In the genomic region with DNA sequence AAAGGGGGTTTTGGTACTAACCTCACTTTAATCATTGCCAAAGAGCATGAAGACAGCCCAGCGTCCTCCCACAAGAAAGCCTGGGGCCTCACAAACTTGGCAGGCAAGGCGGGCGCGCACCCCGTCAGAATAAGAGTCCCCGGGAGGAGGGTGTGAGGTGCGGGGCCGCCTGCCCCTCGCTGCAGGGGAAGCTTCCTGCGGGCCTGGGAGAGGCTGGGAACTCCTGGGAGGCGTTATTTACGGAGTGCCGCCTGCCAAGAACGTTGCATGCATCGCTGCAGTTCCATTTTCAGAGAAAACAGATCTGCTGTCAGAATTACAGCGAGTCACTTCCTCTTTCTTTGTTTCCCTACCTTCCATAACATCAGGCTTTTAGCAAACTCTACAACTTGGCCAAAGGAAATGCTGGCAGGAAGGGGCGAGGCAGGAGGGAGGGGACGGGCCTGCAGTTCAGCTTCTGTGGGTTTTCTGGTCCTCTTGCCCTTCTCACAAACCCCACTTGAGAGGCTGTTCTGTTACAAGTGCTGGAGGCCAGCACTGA, we compare ENCODE assay signal across 8 mouse cellular contexts.
DNase-seq lines count a peak whose midpoint lies in the region; ATAC-seq lines count a peak whose summit lies in the region.

No protein-coding gene starts in this region.

- peak overlapping the region; percentile 81 for H3K9ac ChIP-seq in heart, embryonic 14.5 days (ENCODE audit: low read length)
- H3K9ac ChIP-seq in liver, embryonic 12.5 days = peak overlapping the region; percentile 75
- H3K9ac ChIP-seq in stomach, embryonic 14.5 days (replicated peaks; ENCODE audit: low read depth, low read length) = peak overlapping the region; percentile 44

- no peaks in the 10 kb centered on the region for H3K27me3 ChIP-seq in heart, embryonic 14.5 days (ENCODE audit: control insufficient read depth, insufficient read depth, low read length)
- no peaks in the 10 kb centered on the region for H3K27me3 ChIP-seq in liver, embryonic 12.5 days (replicated peaks)
- H3K27me3 ChIP-seq in stomach, embryonic 14.5 days (ENCODE audit: control insufficient read depth, insufficient read depth, low read length) = no peaks in the 10 kb centered on the region

- ATAC-seq in heart, embryonic 14.5 days (ENCODE audit: insufficient number of reproducible peaks, insufficient read depth, low FRiP score, low read depth) = peak; percentile 86
- ATAC-seq in liver, embryonic 12.5 days = peak; percentile 84
- ATAC-seq in stomach, embryonic 14.5 days (ENCODE audit: insufficient number of reproducible peaks, insufficient read depth, low FRiP score, low read depth) = peak; percentile 86

- peak overlapping the region; percentile 96 for H3K27ac ChIP-seq in heart, embryonic 14.5 days (replicated peaks in 1 of 2; ENCODE audit: control insufficient read depth in 1 of 2, insufficient read depth in 1 of 2, low read depth in 2 of 2, low read length in 2 of 2)
- H3K27ac ChIP-seq in liver, embryonic 12.5 days = peak overlapping the region; percentile 85
- peak overlapping the region; percentile 100 for H3K27ac ChIP-seq in stomach, embryonic 14.5 days (ENCODE audit: low read length)

- peak overlapping the region; percentile 46 to 48 for H3K4me3 ChIP-seq in heart, embryonic 14.5 days (ENCODE audit: control insufficient read depth in 1 of 2, insufficient read depth in 1 of 2, low read depth in 1 of 2, low read length in 2 of 2)
- H3K4me3 ChIP-seq in liver, embryonic 12.5 days = peak overlapping the region; percentile 64
- peak overlapping the region; percentile 37 for H3K4me3 ChIP-seq in stomach, embryonic 14.5 days (ENCODE audit: low read depth, low read length)

- H3K9me3 ChIP-seq in heart, embryonic 14.5 days (ENCODE audit: control insufficient read depth, low read length) = no peaks in the 10 kb centered on the region
- no peaks in the 10 kb centered on the region for H3K9me3 ChIP-seq in liver, embryonic 12.5 days (replicated peaks)
- H3K9me3 ChIP-seq in stomach, embryonic 14.5 days (ENCODE audit: control insufficient read depth, low read depth, low read length) = no peaks in the 10 kb centered on the region

- peak overlapping the region; percentile 87 for H3K4me2 ChIP-seq in heart, embryonic 14.5 days (ENCODE audit: low read length)
- peak overlapping the region; percentile 91 for H3K4me2 ChIP-seq in liver, embryonic 12.5 days
- H3K4me2 ChIP-seq in stomach, embryonic 14.5 days (replicated peaks; ENCODE audit: low read depth, low read length) = peak overlapping the region; percentile 60

- WGBS in heart, embryonic 14.5 days = 1% methylated on average over 18 of the region's 18 CpGs
- WGBS in liver, embryonic 12.5 days (ENCODE audit: insufficient replicate concordance) = under 1% methylated on average over 18 of the region's 18 CpGs
- WGBS in stomach, embryonic 14.5 days = 0% methylated on average over 18 of the region's 18 CpGs

- DNase-seq in CD8-positive naive resting alpha-beta T cell, adult 2 months (ENCODE audit: low read depth in 2 of 2, low spot score in 2 of 2) = peak; percentile 79 to 86
- DNase-seq in c-Kit-negative CD71-positive TER-119-positive erythroid progenitor cells, embryonic 14.5 days (ENCODE audit: low read depth, low spot score) = peak; percentile 40
- DNase-seq in fibroblast of lung, adult 2 months (ENCODE audit: low read depth) = peak; percentile 86
- peak; percentile 97 for DNase-seq in kidney, postnatal 10 days
- peak; percentile 84 for DNase-seq in naive thymus-derived CD4-positive, alpha-beta T cell, adult 2 months (ENCODE audit: low read depth)

- peaks cover 60 to 87% of the 10 kb centered on the region in 2 experiments for H3K4me1 ChIP-seq in heart, embryonic 14.5 days (ENCODE audit: control insufficient read depth in 2 of 2, insufficient read depth in 2 of 2, low read length in 2 of 2)
- H3K4me1 ChIP-seq in liver, embryonic 12.5 days = peaks cover 88% of the 10 kb centered on the region
- H3K4me1 ChIP-seq in stomach, embryonic 14.5 days (ENCODE audit: control insufficient read depth, insufficient read depth, low read length) = peaks cover 72% of the 10 kb centered on the region

- peaks cover 11% of the 10 kb centered on the region for H3K36me3 ChIP-seq in heart, embryonic 14.5 days (ENCODE audit: control insufficient read depth, insufficient read depth, low read length)
- peaks cover 12% of the 10 kb centered on the region for H3K36me3 ChIP-seq in liver, embryonic 12.5 days
- H3K36me3 ChIP-seq in stomach, embryonic 14.5 days (ENCODE audit: control insufficient read depth, insufficient read depth, low read length) = peaks cover 8% of the 10 kb centered on the region; the same call in 1 of the 2 replicates

Comparison
In these comparisons a context has a peak if more than half of its experiments do, and no peak if none do; other contexts are left out.
1. Peak in every context shown above with its lines: DNase-seq, ATAC-seq, H3K4me3 ChIP-seq and H3K27ac ChIP-seq.
2. DNase-seq: peak in every context shown above with its lines; median percentile 97 in kidney, postnatal 10 days; 86 in fibroblast of lung, adult 2 months; 84 in naive thymus-derived CD4-positive, alpha-beta T cell, adult 2 months; 82 in CD8-positive naive resting alpha-beta T cell, adult 2 months; 40 in c-Kit-negative CD71-positive TER-119-positive erythroid progenitor cells, embryonic 14.5 days.